Mouse (Mus musculus) v-Abl transformed pro-B cells (cell line): ENCODE data around the gene Lpp.

Source experiments
- in situ Hi-C, 2 experiments: fragments of 400-800 bp; cut with MboI; formaldehyde crosslinking; loops; one replicate each; pipeline ENCODE4 v1.15.1; 2025; ENCODE audit not compliant: unreplicated experiment in 2 of 2

Lpp gene

DNA sequence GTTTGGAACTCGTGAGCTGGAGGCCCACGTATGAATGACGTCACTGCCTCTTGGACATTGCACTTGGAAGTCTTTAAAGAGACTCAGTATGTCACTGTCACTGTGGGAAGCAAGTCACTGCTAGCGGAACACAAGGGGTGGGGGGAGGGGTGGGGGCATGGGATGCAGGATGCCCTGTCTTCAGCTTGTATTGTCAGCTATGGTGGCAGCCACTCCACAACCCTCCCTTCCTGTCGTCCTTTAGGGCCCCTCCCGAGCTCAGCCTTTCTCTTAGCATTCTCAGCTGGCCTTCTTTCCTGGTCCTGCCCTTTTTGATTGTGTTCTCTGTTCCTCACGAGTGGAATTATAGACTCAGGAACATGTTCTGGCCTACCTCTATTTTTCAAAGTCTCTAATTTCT is 40.3 kb downstream of the Lpp start:
- in situ Hi-C loops: no loop called here

DNA sequence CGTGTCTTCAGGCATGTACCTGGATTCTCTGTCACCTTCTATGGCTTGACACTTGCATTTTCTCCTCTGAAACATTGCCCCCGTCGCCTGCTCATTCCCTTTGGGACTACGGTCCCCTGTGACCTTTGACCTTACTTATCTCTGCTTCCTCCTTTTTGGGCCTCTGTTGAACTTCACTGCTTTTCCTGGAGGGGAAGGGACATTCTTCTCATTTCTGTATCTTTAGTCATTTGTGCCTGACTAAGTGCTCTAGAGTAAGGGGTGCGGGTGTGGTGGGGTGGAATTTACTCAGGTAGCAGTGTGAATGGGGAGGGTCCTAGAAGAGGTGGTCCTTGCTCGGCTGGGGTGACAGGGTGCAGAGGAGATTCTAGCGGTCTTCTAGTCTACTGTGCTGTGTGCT is 40.7 kb downstream of the Lpp start:
- in situ Hi-C loops: no loop called here

DNA sequence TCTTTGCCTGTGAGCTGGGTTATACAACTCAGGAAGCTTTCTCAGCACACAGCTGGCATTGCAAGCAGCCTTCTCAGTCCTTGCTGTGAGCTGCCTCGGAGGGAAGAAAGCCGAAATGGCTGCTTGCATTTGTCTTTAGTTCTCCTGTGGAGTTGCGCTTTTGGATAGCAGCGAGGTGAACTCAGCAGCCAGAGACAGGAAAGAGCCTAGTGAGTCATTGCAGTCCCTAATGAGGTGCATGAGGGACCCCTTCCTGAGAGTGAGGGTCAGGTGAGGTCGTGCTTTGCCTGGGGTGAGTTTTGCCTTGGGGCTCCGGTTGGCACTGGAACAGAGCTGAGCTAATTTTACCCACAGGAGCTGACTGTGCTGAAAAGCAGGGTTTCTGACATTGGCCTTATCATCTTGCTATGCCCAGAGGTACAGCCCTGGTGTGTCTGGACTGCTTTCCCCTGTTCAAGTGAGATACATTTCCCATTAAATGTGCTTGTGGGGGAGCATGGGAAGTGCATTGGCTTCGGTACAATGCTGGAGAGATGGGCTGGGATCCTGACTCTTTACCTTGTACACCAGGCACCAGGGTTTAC is 41.3 kb downstream of the Lpp start:
- in situ Hi-C loops: no loop called here

DNA sequence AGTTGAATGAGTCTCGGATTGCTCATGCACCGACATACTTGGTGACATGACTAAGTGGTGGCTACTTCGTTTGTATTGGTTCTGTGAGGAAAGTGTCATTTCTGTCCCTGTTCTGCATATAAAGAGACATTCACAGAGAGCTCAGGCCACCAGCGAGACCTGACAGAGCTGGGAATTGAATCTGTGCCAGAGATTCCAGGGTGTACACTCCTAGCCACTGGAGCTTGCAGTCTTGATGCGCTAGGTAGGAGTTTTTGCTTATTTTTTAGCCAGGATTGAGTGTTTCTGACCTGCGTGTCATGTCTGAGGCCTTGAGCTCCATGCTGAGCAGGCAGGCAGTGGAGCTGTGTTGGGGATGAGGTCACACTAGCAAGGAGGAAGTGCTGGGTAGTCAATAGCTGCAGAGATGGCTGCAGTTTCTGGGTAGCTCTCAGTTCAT is 41.8 kb downstream of the Lpp start:
- in situ Hi-C loops: no loop called here

DNA sequence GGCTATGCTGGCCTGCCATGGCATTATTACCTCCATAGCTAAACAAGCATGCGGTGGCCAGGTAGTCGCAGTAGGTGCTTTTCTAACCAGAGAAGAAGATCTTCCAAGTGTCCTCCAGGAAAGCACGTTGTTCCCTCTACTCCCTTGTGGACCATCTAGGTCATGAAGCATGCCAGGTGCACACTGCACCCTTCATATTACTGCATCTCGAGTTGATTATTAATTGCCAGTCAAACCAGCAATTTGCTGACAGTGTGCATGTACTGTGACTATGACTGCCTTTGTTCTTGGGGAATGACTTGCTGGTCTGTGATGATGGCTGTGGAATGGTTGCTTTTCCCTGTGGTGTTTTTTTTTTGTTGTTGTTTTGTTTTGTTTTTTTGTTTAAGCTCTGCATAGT is 45.1 kb downstream of the Lpp start:
- in situ Hi-C loops: no loop called here

DNA sequence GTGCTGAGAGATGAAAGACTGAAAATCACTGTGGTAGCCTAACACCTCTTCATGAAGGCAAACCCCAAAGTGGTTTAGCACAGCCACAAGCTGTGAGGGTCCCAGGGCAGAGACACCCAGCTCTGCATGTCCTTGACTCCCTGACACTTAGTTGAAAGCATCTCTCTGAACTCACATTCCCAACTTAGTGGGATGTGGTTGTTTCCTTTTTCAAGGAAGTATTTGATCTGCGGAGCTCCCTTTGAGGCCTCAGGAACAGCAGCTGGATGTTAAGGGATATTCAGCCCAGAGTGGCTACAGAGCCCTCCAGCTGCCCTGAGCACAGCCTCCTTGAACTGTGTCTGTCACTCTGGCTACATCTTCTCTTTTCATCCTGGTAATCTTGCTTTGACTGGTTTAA is 48.0 kb downstream of the Lpp start:
- in situ Hi-C loops: no loop called here

DNA sequence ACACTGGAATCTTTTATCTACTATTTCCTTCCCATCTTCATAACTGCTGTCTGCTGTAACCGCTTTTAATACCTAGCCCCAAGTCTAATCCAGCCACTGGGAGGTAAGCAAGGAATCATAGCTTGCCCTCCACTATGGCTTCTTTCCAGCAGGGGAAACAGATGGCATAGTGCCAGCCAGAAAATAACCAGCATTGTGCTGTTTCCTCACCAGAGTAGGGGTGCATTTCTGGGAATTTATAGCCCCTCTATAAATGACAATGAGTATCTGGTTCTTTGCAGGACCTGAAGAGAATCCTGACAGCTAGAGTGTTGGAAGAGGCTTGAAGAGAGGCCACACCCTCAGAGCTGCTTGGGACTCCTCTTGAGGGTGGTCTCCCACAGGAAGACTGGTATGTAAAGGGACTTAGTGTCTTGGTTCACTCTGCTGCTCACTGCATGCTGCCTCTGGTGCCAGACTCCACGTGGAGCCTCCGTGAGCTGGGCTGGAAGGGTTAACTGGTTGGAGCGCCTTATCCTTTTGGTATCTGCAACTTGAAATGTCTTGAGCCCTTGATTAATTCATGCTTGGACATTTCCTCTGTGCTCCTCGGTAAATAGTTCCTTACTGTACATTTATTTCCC is 49.3 kb downstream of the Lpp start:
- in situ Hi-C loops: no loop called here

DNA sequence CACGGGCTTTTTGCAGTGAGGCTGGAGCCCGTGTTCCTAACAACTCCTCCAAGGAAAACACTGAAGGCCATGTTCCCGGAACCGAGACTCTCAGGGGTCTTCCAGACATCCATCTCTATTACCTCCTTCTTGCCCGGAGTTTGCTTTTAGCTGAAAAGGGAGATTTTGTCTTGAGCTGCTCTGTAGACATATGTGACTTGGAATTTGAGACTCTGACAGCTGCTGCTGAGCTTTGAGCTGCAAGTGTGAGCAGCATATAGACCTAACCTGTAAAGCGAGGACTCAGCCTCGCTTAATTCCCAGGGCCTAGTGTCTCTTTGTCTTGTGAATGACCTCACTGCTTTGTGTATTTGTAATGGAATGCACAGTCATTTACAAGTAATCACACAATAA is 49.8 kb downstream of the Lpp start:
- in situ Hi-C loops: no loop called here

DNA sequence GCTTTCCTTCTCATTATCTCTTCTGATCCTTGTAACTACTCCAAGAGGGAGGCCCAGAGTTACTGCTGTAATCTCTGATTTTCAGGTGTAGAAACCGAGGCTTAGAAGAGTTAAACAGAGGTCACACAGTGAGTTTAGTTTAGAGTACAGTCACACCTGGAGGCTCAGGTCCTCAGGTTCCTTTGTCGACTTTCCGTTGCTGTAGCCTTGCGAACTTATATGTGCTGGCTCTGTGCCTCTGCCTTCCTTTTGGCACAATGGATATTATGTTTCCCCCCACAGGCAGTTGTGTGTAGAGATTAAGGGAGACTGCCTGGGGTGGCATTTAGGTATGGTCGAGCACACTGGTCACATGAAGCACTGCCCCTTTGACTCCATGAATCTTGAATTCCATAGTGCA is 50.2 kb downstream of the Lpp start:
- in situ Hi-C loops: no loop called here

DNA sequence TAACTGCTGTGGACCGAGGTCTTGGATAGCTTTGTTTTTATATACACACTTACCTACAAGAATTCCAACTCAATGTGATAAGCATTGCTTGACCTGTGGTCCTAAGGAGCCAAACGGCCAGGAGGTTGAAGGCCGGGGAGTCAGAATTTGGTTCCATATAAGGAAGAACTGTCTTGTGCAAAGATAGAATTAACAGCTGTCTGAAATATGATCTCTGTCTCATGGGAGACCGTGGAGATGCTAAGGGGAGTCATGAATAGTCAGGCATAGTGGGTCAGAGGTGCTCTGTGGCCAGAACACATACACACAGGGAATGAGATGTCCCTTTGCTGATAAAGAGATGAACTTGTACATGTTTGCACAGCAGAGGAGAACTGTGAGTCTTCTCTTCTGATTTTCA is 51.5 kb downstream of the Lpp start:
- in situ Hi-C loops: no loop called here

DNA sequence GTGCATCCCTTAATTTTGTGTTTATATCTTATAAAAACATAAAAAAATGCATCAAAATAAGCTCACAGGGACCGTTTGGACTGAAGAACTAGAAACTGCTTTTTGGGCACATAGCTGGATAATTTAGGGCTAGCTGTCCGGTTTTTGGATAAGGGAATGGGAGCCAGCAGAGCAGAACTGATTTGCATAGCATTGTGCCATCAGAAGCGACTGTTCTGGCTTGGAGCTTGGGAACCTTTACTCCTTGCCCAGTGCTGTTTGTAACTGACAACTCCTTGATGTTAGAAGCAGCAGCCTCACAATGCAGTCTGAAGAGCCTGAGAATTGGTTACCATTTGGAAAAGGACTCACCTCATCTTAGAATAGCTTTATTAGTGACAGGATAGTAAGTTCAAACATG is 52.2 kb downstream of the Lpp start:
- in situ Hi-C loops: no loop called here

DNA sequence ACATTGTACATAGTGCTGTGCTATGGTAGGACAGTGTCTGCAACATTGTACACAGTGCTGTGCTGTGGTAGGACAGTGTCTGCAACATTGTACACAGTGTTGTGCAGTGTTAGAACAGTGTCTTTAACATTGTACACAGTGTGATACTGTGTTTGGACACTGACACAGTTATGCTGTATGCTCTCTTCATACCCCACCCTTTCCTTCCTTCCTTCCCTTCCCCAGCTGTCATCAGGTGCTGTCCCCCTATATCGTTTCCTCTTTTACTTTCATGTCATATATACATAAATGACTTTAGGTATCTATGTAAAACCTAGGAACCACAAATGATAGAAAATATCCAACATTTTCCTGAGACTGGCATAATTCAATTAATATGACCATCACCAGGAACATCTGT is 53.1 kb downstream of the Lpp start:
- in situ Hi-C loops: no loop called here

DNA sequence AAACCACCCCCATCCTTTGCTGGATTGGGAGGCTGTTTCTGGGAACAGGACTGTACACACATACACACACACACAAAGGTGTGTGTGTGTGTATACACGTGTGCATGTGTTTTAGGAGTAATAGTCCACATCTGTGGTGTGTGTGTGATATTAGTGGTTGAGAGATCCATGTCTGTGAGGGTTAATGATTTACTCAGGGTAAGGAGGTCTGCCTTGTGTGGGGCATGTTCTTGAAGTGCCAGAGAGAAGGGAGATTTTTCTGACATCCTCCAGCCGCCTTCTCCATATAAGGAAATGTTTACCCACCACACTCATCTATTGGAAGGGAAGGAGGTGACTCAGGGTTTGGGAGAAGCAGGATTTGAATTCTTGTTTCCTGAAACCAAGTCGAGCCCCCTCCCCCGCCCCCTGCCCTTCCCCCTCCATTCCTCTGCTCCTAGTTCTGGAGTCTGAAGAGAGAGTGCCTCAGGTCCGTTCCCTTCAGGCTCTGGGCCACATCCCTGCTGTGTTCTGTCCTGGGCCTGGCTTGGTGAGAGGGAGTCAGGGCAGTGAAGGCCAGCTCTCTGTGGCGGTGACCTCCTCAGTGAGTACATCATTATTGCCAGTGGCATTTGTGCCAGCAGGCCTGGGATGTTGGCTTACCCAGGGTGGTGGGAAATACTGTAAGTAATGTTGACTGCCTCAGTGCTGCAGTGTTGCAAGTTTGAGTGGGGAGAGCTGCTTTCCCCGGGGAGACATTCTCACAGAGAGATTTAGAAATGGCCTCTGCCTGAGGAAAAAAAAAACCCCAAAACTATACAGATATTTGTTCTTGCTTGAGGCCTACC is 54.6 kb downstream of the Lpp start:
- in situ Hi-C loops: no loop called here

DNA sequence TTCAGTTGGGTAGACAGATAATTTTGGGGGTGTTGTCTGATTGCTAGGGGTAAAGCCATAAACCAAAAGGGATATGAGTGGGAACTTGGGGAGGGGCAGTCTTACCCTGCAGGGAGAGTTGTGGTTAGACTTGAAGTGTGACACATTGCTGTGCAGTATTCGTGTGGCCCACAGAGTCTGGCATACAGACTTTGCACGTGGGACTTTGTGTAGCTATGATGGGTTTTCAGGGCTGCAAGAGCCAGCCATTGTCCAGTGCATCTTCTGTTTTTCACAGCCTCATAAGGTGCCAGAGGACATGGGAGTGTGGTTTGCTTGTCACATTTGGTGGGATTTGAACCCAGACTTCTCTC is 55.2 kb downstream of the Lpp start:
- in situ Hi-C loops: no loop called here

DNA sequence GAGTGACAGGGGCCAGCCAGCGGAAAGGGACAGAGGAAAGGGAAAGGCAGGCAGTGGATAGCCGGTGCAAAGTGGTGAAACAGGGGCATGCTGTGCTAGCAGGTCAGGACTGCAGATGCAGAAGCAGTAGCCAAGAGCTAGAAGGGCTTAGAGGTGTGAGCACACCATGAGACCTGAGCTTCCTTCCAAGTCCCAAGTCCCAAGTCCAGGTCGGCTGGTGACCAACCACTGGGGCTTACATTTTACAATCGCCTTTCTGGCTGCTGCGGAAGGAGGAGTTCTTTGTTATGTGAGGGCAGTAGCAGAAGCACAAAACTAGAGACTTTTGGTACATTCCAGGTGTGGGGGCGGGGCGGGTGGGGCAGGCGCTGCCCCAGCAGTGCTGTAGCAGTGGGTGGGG is 56.5 kb downstream of the Lpp start:
- in situ Hi-C loops: no loop called here

DNA sequence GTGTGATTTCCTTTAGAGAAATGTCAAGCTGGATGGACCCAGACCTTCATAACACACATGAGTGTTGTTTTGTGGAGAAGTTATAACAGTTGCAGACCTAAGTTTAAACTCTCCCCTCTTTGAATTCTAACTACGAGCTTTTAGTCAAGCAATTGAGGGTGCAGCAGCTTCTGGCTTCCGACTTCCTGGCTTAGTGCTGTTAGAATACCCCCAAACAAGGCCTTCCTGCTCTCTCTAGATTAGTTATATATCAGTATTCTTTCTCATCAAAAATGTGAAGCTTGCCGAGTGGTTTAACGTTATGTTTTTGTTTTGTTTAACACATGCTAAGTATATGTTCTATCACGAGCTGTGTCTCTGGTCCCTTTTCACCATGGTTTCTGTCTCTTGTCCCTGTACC is 56.9 kb downstream of the Lpp start:
- in situ Hi-C loops: no loop called here

DNA sequence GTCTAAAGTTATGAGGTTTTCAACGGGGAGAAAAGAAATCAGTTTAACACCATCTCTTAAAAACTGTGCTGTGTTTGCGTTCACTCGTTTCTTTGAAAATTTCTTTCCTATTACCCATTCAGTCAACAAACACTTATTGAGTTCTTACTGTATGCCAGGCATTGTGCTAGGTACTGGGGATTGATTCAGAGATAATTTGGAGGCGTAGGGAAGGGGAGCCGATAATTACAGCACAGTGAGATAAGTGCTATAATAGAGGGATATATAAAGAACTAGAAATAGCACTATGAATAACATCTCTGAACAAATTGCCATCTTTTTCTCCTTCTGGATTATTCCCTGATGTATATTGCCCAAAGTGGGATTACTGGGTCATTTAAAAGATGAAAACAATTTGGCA is 57.8 kb downstream of the Lpp start:
- in situ Hi-C loops: no loop called here

DNA sequence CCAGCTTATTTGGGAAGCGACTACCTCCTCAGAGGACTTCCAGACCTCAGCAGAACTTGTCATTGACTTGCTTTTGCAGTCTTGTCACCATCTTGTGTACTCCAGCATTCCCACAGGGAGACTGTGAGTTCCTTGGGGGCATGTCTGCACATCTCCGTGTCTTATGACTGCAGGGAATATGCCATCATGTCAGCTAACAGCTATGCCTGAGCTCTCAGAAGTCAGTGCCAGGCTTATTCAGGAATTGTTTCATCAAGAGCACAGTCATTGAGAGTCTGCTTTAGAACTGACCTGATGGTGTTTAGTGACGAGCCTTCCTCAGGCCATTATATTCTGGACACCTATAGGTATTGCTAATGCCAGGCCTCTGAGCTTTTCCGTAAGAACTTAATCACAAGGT is 60.2 kb downstream of the Lpp start:
- in situ Hi-C loops: no loop called here

DNA sequence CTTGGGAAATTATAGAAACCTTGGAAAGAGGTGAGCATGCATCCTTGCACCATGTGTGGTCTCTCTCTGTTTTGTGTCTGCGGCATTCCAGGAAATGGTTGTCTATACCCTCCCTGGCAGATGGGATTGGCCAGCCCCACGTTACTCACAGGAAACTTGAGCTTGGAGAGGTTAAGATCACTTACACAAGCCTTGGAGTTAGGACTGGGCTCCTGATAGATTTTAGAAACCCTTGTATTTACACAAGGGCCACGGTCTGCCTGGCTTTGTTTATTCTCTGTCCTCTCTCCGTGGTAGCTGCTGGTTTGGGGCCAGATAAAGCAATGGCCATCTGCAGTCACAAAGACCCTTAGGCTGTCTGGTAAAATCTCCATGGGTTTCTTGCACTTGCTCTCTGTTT is 61.2 kb downstream of the Lpp start:
- in situ Hi-C loops: no loop called here

DNA sequence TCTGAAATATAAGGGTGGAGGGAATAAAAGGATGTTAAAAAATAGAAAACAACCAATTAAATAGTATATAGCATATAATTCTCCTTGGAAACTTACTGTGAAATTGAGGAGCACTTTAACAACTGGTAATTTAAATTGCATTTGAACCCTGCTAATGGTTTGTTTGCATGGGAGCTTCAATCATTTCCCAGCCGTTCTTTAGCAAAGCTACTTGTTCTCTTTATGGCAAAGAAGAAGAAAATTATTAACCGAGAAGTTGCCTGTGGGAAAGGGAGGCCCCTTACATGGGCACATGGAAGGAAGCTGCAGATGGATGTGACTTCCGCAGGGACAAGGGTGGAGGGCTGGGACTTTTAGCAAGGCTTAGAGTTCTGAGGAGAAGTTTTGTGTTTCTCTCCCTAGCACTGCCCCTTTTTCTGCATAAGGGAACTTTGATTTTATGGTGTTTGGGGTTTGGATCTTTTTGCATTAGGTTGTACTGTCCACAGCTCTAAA is 62.1 kb downstream of the Lpp start:
- in situ Hi-C loops: no loop called here

DNA sequence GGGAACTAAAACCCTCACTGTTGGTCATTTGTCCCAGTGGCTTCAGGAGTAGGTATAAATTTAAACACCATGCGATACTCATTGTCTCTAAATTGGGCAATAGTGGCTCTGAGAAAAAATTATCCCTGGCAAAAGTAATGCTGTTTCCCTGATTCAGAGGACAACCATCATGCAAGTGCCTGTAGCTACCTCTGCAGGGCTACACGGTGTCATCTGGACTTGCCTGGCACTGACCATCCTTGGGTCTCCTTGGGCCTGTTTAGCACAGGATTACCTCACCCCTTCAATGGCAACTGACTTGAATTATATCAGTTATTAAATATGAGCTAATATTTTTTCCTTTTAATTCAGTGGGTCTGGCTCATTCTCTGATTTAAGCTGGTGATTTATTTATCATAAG is 70.5 kb downstream of the Lpp start:
- in situ Hi-C loops: no loop called here

DNA sequence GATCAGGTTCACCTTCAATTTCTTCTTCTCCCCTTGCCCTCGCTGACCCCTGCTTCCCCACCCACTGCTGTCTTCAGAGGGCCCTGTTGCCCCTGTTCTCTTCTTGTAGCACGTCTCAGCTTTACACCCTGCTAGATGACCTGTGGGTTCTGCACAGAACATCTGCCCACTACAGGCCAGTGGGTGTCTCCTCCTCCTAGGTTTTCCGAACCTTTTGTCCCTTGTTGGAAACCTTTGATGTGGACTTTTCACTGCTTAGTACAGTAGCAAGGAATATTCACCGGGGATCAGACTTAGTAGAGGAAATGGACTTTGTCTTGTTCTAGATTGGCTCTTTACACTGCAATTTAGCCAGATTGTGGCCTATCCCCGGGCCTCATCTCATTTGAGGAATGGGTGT is 71.1 kb downstream of the Lpp start:
- in situ Hi-C loops: no loop called here
